Mouse (Mus musculus) kidney, embryonic 16.5 days (tissue): Measurements from ENCODE around the gene Atp5j2. TPM values are rescaled to one million over a fixed set of nuclear protein-coding genes. Genes with fewer than 3 reads are reported as not detected.

ENCODE experiments used
- ATAC-seq: fragments of 200-750 bp; cut with Nextera tagmentation; 2 replicates; pipeline ENCODE4 v1.8.0; 2017; ENCODE audit warnings: moderate TSS enrichment; ENCODE audit not compliant: low FRiP score, low TSS enrichment
- H3K27ac ChIP-seq: fragments of 300-500 bp; sonication (generic); 2 replicates; pipeline ENCODE4 v1.5.1; 2014; ENCODE audit warnings: low read length
- H3K27me3 ChIP-seq: fragments of 300-500 bp; sonication (generic); 2 replicates; pipeline ENCODE4 v1.6.1; 2014; ENCODE audit warnings: low read length, control low read depth, mixed read lengths; ENCODE audit not compliant: insufficient read depth
- H3K36me3 ChIP-seq: fragments of 300-500 bp; sonication (generic); 2 replicates; pipeline ENCODE4 v1.6.1; 2014; ENCODE audit warnings: low read length, control low read depth, mixed read lengths; ENCODE audit not compliant: insufficient read depth
- H3K4me1 ChIP-seq: fragments of 300-500 bp; sonication (generic); 2 replicates; pipeline ENCODE4 v1.6.1; 2014; ENCODE audit warnings: low read length, control low read depth, mixed read lengths; ENCODE audit not compliant: insufficient read depth
- H3K4me2 ChIP-seq: fragments of 300-500 bp; sonication (generic); replicated peaks from 2 replicates; pipeline ENCODE4 v1.6.1; 2014; ENCODE audit warnings: low read depth, low read length
- H3K4me3 ChIP-seq: fragments of 300-500 bp; sonication (generic); 2 replicates; pipeline ENCODE4 v1.5.1; 2014; ENCODE audit warnings: mild to moderate bottlenecking, low read length
- H3K9ac ChIP-seq: fragments of 300-500 bp; sonication (generic); replicated peaks from 2 replicates; pipeline ENCODE4 v1.6.1; 2014; ENCODE audit warnings: low read length
- H3K9me3 ChIP-seq: fragments of 300-500 bp; sonication (generic); 2 replicates; pipeline ENCODE4 v1.6.1; 2016; ENCODE audit warnings: low read length, control low read depth
- WGBS: fragments of 180-500 bp; shearing (Covaris S2); extraction: QIAGEN DNeasy Blood & Tissue Kit; methylation state at CpG from one replicate; pipeline ENCODE4 v1.1.7; 2014; 5-methylcytosine and 5-hydroxymethylcytosine counted together
- polyA plus RNA-seq: library from polyadenylated mRNA; unstranded; fragments of >200 nt; fragmentation: Nextera tagmentation; extraction: Ambion mirVana; gene quantifications from 2 replicates; pipeline ENCODE4 v1.2.1, GENCODE M21; 2015

Atp5j2 gene
- polyA plus RNA-seq, 1 experiment from 2014 or later = 701 TPM

GRCm38 (mm10) chr5:145203936-145204691, 12.3 kb upstream of the Atp5j2 start, which contains the start of gene Zkscan5:
Gene Zkscan5 (plus strand): TSS chr5:145204562.
- Histone ChIP-seq H3K36me3 (peaks cover 13% of the 10 kb centered on the region), H3K4me3 (peak within 1 kb of the TSS; percentile 81), H3K9ac (peak within 1 kb of the TSS; percentile 83), H3K4me2 (peak within 1 kb of the TSS; percentile 72), H3K27me3 (no peaks in the 10 kb centered on the region), H3K27ac (peak within 1 kb of the TSS; percentile 94), H3K9me3 (no peaks in the 10 kb centered on the region), H3K4me1 (peaks cover 21% of the 10 kb centered on the region)
- peak; percentile 98 for ATAC-seq
- WGBS = under 1% methylated on average over 22 of the region's 22 CpGs

GRCm38 (mm10) chr5:145202446-145202845, 10.6 kb upstream of the Atp5j2 start:
- H3K9ac ChIP-seq = no peak overlapping the region
- WGBS = 56% methylated on average over 3 of the region's 3 CpGs
- no peaks in the 10 kb centered on the region for H3K9me3 ChIP-seq
- H3K4me1 ChIP-seq = peaks cover 21% of the 10 kb centered on the region
- H3K27me3 ChIP-seq = no peaks in the 10 kb centered on the region
- no peak overlapping the region for H3K4me3 ChIP-seq
- no peak overlapping the region for H3K4me2 ChIP-seq
- H3K36me3 ChIP-seq = peaks cover 4% of the 10 kb centered on the region
- ATAC-seq = no peak
- H3K27ac ChIP-seq = no peak overlapping the region

GRCm38 (mm10) chr5:145201321-145201991, 9.6 kb upstream of the Atp5j2 start, which contains the start of gene Zkscan14:
Gene Zkscan14 (minus strand): TSS chr5:145201868.
- Histone ChIP-seq H3K27me3 (no peaks in the 10 kb centered on the region), H3K36me3 (0 out of 2 replicates have a peak, but pooled peaks cover under 1% of the 10 kb centered on the region), H3K9me3 (no peaks in the 10 kb centered on the region), H3K27ac (peak within 1 kb of the TSS; percentile 67), H3K4me3 (peak within 1 kb of the TSS; percentile 88), H3K9ac (peak within 1 kb of the TSS; percentile 85), H3K4me1 (peaks cover 21% of the 10 kb centered on the region), H3K4me2 (peak within 1 kb of the TSS; percentile 96)
- 1% methylated on average over 37 of the region's 37 CpGs for WGBS
- ATAC-seq = no peak

- 79% methylated on average over 7 of the region's 7 CpGs for WGBS
- no peak overlapping the region for H3K4me3 ChIP-seq
- no peaks in the 10 kb centered on the region for H3K27me3 ChIP-seq
- H3K36me3 ChIP-seq = peaks cover 11% of the 10 kb centered on the region
- no peak overlapping the region for H3K27ac ChIP-seq
- H3K9ac ChIP-seq = no peak overlapping the region
- H3K9me3 ChIP-seq = no peaks in the 10 kb centered on the region
- peaks cover 14% of the 10 kb centered on the region for H3K4me1 ChIP-seq
- no peak for ATAC-seq
- H3K4me2 ChIP-seq = peak overlapping the region; percentile 96
These were observed 8.5 kb upstream of the Atp5j2 start for GRCm38 (mm10) chr5:145200387-145200786.

- H3K27ac ChIP-seq = peak overlapping the region; percentile 91
- peak overlapping the region; percentile 94 for H3K9ac ChIP-seq
- H3K4me1 ChIP-seq = peaks cover 18% of the 10 kb centered on the region
- peak overlapping the region; percentile 92 for H3K4me3 ChIP-seq
- peaks cover 53% of the 10 kb centered on the region for H3K36me3 ChIP-seq
- peak; percentile 88 for ATAC-seq
- no peaks in the 10 kb centered on the region for H3K9me3 ChIP-seq
- H3K27me3 ChIP-seq = no peaks in the 10 kb centered on the region
- H3K4me2 ChIP-seq = peak overlapping the region; percentile 89
- under 1% methylated on average over 41 of the region's 41 CpGs for WGBS
These were observed 725 bp downstream of the Atp5j2 start for GRCm38 (mm10) chr5:145190875-145191798.

GRCm38 (mm10) chr5:145190373-145190772, 1.5 kb downstream of the Atp5j2 start:
- H3K27me3 ChIP-seq = no peaks in the 10 kb centered on the region
- peak overlapping the region; percentile 94 for H3K9ac ChIP-seq
- peaks cover 18% of the 10 kb centered on the region for H3K4me1 ChIP-seq
- H3K36me3 ChIP-seq = peaks cover 52% of the 10 kb centered on the region
- H3K27ac ChIP-seq = peak overlapping the region; percentile 12; the same call in 1 of the 2 replicates
- no peak for ATAC-seq
- H3K4me2 ChIP-seq = peak overlapping the region; percentile 89
- peak overlapping the region; percentile 92 for H3K4me3 ChIP-seq
- 26% methylated on average over 5 of the region's 5 CpGs for WGBS
- H3K9me3 ChIP-seq = no peaks in the 10 kb centered on the region

- H3K4me2 ChIP-seq = 0 out of 2 replicates have a peak overlapping the region, but pooled peaks have one; percentile 89
- 92% methylated on average over 6 of the region's 6 CpGs for WGBS
- H3K4me1 ChIP-seq = peaks cover 18% of the 10 kb centered on the region
- H3K9me3 ChIP-seq = no peaks in the 10 kb centered on the region
- 0 out of 2 replicates have a peak overlapping the region, but pooled peaks have one; percentile 92 for H3K4me3 ChIP-seq
- ATAC-seq = no peak
- H3K9ac ChIP-seq = no peak overlapping the region
- peaks cover 49% of the 10 kb centered on the region for H3K36me3 ChIP-seq
- no peaks in the 10 kb centered on the region for H3K27me3 ChIP-seq
- H3K27ac ChIP-seq = no peak overlapping the region
These were observed 2.4 kb downstream of the Atp5j2 start for GRCm38 (mm10) chr5:145189416-145189815.

- H3K27me3 ChIP-seq = no peaks in the 10 kb centered on the region
- H3K36me3 ChIP-seq = peaks cover 84% of the 10 kb centered on the region
- H3K4me2 ChIP-seq = no peak overlapping the region
- WGBS = 87% methylated on average over 2 of the region's 2 CpGs
- no peak overlapping the region for H3K27ac ChIP-seq
- H3K9ac ChIP-seq = no peak overlapping the region
- H3K4me1 ChIP-seq = peaks cover 9% of the 10 kb centered on the region
- no peak for ATAC-seq
- no peaks in the 10 kb centered on the region for H3K9me3 ChIP-seq
- H3K4me3 ChIP-seq = no peak overlapping the region
These were observed 6.6 kb downstream of the Atp5j2 start for GRCm38 (mm10) chr5:145185244-145185643.

GRCm38 (mm10) chr5:145178461-145178980, 13.3 kb downstream of the Atp5j2 start:
- no peak overlapping the region for H3K4me2 ChIP-seq
- H3K36me3 ChIP-seq = peaks cover 84% of the 10 kb centered on the region
- ATAC-seq = no peak
- H3K9ac ChIP-seq = no peak overlapping the region
- H3K4me1 ChIP-seq = no peaks in the 10 kb centered on the region
- H3K4me3 ChIP-seq = no peak overlapping the region
- no peaks in the 10 kb centered on the region for H3K27me3 ChIP-seq
- H3K27ac ChIP-seq = no peak overlapping the region
- no peaks in the 10 kb centered on the region for H3K9me3 ChIP-seq
- WGBS = 78% methylated on average over 18 of the region's 18 CpGs
